8 mouse cellular contexts compared by ENCODE assay signal in genomic region chr2:158305948-158306695, GRCm38 (mm10). TPM values are rescaled to one million over a fixed set of nuclear protein-coding genes. Genes with fewer than 3 reads are reported as not detected.
DNase-seq lines count a peak whose midpoint lies in the region; ATAC-seq lines count a peak whose summit lies in the region.

Gene Lbp (plus strand): TSS chr2:158306493.

- peaks cover 12% of the 10 kb centered on the region for H3K4me1 ChIP-seq in heart, embryonic 12.5 days (replicated peaks)
- peaks cover 28% of the 10 kb centered on the region for H3K4me1 ChIP-seq in megakaryocyte, embryonic 14.5 days

- H3K36me3 ChIP-seq in heart, embryonic 12.5 days: no peaks in the 10 kb centered on the region
- H3K36me3 ChIP-seq in megakaryocyte, embryonic 14.5 days (replicated peaks; ENCODE audit: low read length): no peaks in the 10 kb centered on the region

- H3K27me3 ChIP-seq in heart, embryonic 12.5 days (replicated peaks): no peaks in the 10 kb centered on the region
- H3K27me3 ChIP-seq in megakaryocyte, embryonic 14.5 days (replicated peaks): peaks cover 37% of the 10 kb centered on the region

- peak; percentile 23 for DNase-seq in R1 (ENCODE audit: low read depth, low spot score)
- peak; percentile 49 for DNase-seq in embryo, embryonic 10.5 days (ENCODE audit: low spot score)
- DNase-seq in kidney, postnatal 25 days: peak; percentile 59 to 80
- DNase-seq in thymus, postnatal 0 days (ENCODE audit: low spot score): no peak
- no peak for DNase-seq in left cerebral cortex, adult 9 months (ENCODE audit: low spot score in 2 of 2)
- DNase-seq in layer of hippocampus, adult 11-12 months (ENCODE audit: low spot score): no peak

- peak within 1 kb of the TSS; percentile 73 for H3K27ac ChIP-seq in heart, embryonic 12.5 days (ENCODE audit: poor library complexity, severe bottlenecking)

- H3K4me3 ChIP-seq in heart, embryonic 12.5 days: peak within 1 kb of the TSS; percentile 15; the same call in 1 of the 2 replicates
- H3K4me3 ChIP-seq in megakaryocyte, embryonic 14.5 days (replicated peaks): peak within 1 kb of the TSS; percentile 80

- peak within 1 kb of the TSS; percentile 50 for H3K4me2 ChIP-seq in heart, embryonic 12.5 days

- no peak within 1 kb of the TSS for H3K9ac ChIP-seq in heart, embryonic 12.5 days

- peak; percentile 84 for ATAC-seq in heart, embryonic 12.5 days (ENCODE audit: insufficient number of reproducible peaks, low FRiP score)

- WGBS in heart, embryonic 12.5 days: 36% methylated on average over 13 of the region's 13 CpGs

- no peaks in the 10 kb centered on the region for H3K9me3 ChIP-seq in heart, embryonic 12.5 days (replicated peaks)
- peaks cover 33% of the 10 kb centered on the region for H3K9me3 ChIP-seq in megakaryocyte, embryonic 14.5 days

RNA-seq across cellular contexts. Expression of gene Lbp, which starts in this region (rescaled TPM):
- 12.3 and 13.3 TPM in 2 replicates for polyA plus RNA-seq in heart, embryonic 12.5 days (2016; fragmentation: Nextera tagmentation; extraction: Ambion mirVana)
- polyA plus RNA-seq in megakaryocyte, embryonic 14.5 days (2012; ENCODE audit: insufficient read depth, low replicate concordance): 2.3 and 8.8 TPM in 2 replicates
- 3.2 and 4.9 TPM in 2 replicates for polyA plus RNA-seq in thymus, postnatal 0 days (2015; fragmentation: Nextera tagmentation; extraction: Ambion mirVana)

Comparison
In these comparisons a context has a peak if more than half of its experiments do, and no peak if none do; other contexts are left out.
1. DNase-seq: peak in R1 (single experiment), embryo, embryonic 10.5 days (single experiment) and kidney, postnatal 25 days (2 of 2); none in thymus, postnatal 0 days (single experiment), left cerebral cortex, adult 9 months (0 of 2) and layer of hippocampus, adult 11-12 months (single experiment).